Comparison of ENCODE assay signal across 9 mouse cellular contexts in the genomic region with DNA sequence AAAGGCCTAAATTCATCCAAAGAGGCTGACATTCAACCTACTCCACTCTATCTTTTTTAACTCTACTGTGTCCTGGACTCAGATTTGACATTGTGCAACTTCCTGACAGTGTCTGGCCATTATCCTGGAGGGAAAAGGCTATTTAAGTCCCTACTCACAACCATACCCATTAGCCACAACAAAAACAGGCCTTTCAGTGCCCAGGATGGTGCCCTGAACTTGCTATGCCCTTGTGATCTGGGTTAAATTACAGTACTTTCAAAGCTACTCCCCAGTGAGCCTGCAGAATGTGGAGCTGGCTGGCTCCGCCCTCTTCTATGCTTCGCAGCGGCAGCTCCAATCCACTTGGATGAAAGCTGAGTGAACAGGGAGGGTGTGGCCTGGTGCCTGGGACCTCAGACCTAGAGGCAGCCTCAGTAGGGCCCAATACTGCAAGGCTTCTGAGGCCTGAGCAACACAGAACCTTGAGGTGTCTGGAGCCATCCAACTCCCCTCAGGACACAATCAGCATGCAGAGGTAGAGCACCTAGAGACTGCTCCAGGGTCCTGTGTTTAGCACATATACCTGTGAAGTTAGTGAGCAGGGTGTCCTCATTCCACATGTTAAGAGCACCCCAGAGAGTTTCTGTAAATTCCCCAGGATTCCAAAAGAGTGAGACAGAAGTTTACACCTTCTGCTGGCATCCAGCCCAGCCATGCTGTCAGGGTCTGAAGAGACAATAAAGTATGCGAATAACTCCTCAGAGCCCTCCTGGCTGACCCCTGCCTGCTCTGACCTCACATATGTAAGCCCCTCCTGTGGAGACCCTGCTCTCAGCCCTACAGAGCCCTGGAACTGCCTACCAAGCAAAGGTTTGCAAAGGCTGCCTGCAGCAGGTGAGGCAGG. TPM values are rescaled to one million over a fixed set of nuclear protein-coding genes. Genes with fewer than 3 reads are reported as not detected.
DNase-seq lines count a peak whose midpoint lies in the region; ATAC-seq and TF ChIP-seq lines count a peak whose summit lies in the region.
"Had no signal": no experiment of that assay in that cellular context is flagged by ENCODE, and none has a peak within 500 bp of the region (broad histone marks: within the 10 kb centered on the region; RNA-seq: fewer than 3 reads in every experiment).

No protein-coding gene starts in this region.

- no peak overlapping the region for H3K4me2 ChIP-seq in hindbrain, postnatal 0 days (ENCODE audit: low read depth, low read length)
- H3K4me2 ChIP-seq in liver, embryonic 13.5 days = 0 out of 2 replicates have a peak overlapping the region, but pooled peaks have one; percentile 4
- no peak overlapping the region for H3K4me2 ChIP-seq in neural tube, embryonic 14.5 days (ENCODE audit: low read depth, low read length)

- H3K27ac ChIP-seq in left cerebral cortex, adult 2 months = peak overlapping the region; percentile 38
- peak overlapping the region; percentile 81 for H3K27ac ChIP-seq in gastrocnemius, adult 2 months
- peak overlapping the region; percentile 56; the same call in 1 of the 2 replicates for H3K27ac ChIP-seq in hindbrain, postnatal 0 days
- H3K27ac ChIP-seq in liver, embryonic 13.5 days = peak overlapping the region; percentile 60
- H3K27ac ChIP-seq in neural tube, embryonic 14.5 days (ENCODE audit: low read depth, low read length) = peak overlapping the region; percentile 36; the same call in 1 of the 2 replicates

- intact Hi-C loops in left cerebral cortex, adult 2 months (cut with DNase I) = no loop called here
- intact Hi-C loops in gastrocnemius, adult 2 months (cut with DNase I) = no loop called here

- peak; percentile 41 for ATAC-seq in hindbrain, postnatal 0 days
- peak; percentile 59 for ATAC-seq in liver, embryonic 13.5 days (ENCODE audit: low read depth)
- peak; percentile 52; the same call in 1 of the 2 replicates for ATAC-seq in neural tube, embryonic 14.5 days (ENCODE audit: low read depth)

- no peak overlapping the region for H3K9ac ChIP-seq in hindbrain, postnatal 0 days (replicated peaks; ENCODE audit: low read length)
- H3K9ac ChIP-seq in liver, embryonic 13.5 days = no peak overlapping the region
- H3K9ac ChIP-seq in neural tube, embryonic 14.5 days (replicated peaks; ENCODE audit: low read depth, low read length) = no peak overlapping the region

- TF ChIP-seq CTCF in left cerebral cortex, adult 2 months (IDR thresholded peaks at IDR 0.05) = no peak
- TF ChIP-seq CTCF in gastrocnemius, adult 2 months (IDR thresholded peaks at IDR 0.05) = no peak
- no peak for TF ChIP-seq CTCF in hindbrain, postnatal 0 days (IDR thresholded peaks at IDR 0.05; ENCODE audit: low read depth)

- no peaks in the 10 kb centered on the region for H3K36me3 ChIP-seq in hindbrain, postnatal 0 days (ENCODE audit: insufficient read depth, low read length)
- no peaks in the 10 kb centered on the region for H3K36me3 ChIP-seq in liver, embryonic 13.5 days
- H3K36me3 ChIP-seq in neural tube, embryonic 14.5 days (ENCODE audit: control insufficient read depth, insufficient read depth, low read length) = no peaks in the 10 kb centered on the region

- DNase-seq in left cerebral cortex, adult 2 months (ENCODE audit: extremely low spot score in 1 of 2, low spot score in 2 of 2) = no peak
- no peak for DNase-seq in left cerebral cortex, adult 9 months (ENCODE audit: low spot score in 2 of 2)
- DNase-seq in gastrocnemius, adult 2 months = peak; percentile 60
- peak; percentile 28 for DNase-seq in hindbrain, postnatal 0 days (ENCODE audit: low spot score)
- no peak for DNase-seq in liver, embryonic 13.5 days
- DNase-seq in layer of hippocampus, adult 9-10 months (ENCODE audit: low spot score) = no peak
- DNase-seq in right cerebral cortex, postnatal 36 days (ENCODE audit: low spot score in 2 of 2) = no peak

- 21% methylated on average over 4 of the region's 4 CpGs for WGBS in hindbrain, postnatal 0 days
- 33% methylated on average over 4 of the region's 4 CpGs for WGBS in liver, embryonic 13.5 days (ENCODE audit: insufficient replicate concordance)
- 13% methylated on average over 4 of the region's 4 CpGs for WGBS in neural tube, embryonic 14.5 days

- H3K4me3 ChIP-seq in left cerebral cortex, adult 2 months = no peak overlapping the region
- peak overlapping the region; percentile 37; the same call in 1 of the 2 replicates for H3K4me3 ChIP-seq in gastrocnemius, adult 2 months
- H3K4me3 ChIP-seq in hindbrain, postnatal 0 days (ENCODE audit: low read length) = no peak overlapping the region
- no peak overlapping the region for H3K4me3 ChIP-seq in liver, embryonic 13.5 days (replicated peaks)
- H3K4me3 ChIP-seq in neural tube, embryonic 14.5 days (ENCODE audit: low read depth, low read length) = no peak overlapping the region

- H3K9me3 ChIP-seq in hindbrain, postnatal 0 days (ENCODE audit: low read length) = no peaks in the 10 kb centered on the region
- no peaks in the 10 kb centered on the region for H3K9me3 ChIP-seq in liver, embryonic 13.5 days (replicated peaks)
- no peaks in the 10 kb centered on the region for H3K9me3 ChIP-seq in neural tube, embryonic 14.5 days (ENCODE audit: control insufficient read depth, low read length)

- no peaks in the 10 kb centered on the region for H3K27me3 ChIP-seq in hindbrain, postnatal 0 days (ENCODE audit: insufficient read depth, low read length)
- no peaks in the 10 kb centered on the region for H3K27me3 ChIP-seq in liver, embryonic 13.5 days
- H3K27me3 ChIP-seq in neural tube, embryonic 14.5 days (ENCODE audit: control insufficient read depth, insufficient read depth, low read length) = no peaks in the 10 kb centered on the region
- H3K27me3 ChIP-seq: CH12.LX had no signal

- peaks cover 4% of the 10 kb centered on the region; the same call in 1 of the 2 replicates for H3K4me1 ChIP-seq in hindbrain, postnatal 0 days (ENCODE audit: insufficient read depth, low read length)
- peaks cover 24% of the 10 kb centered on the region for H3K4me1 ChIP-seq in liver, embryonic 13.5 days (replicated peaks)
- no peaks in the 10 kb centered on the region for H3K4me1 ChIP-seq in neural tube, embryonic 14.5 days (ENCODE audit: control insufficient read depth, insufficient read depth, low read length)

RNA-seq across cellular contexts. Expression of a gene that starts 60.0 kb away (rescaled TPM):
- 100 to 1,000 TPM; 127 to 134 TPM for total RNA-seq in left cerebral cortex, adult 2 months (2021)
- total RNA-seq in gastrocnemius, adult 2 months (2021) = 10 to 100 TPM; 33.3 to 45.6 TPM
- 78.9 and 84.2 TPM in 2 replicates for total RNA-seq in hindbrain, postnatal 0 days (2014; rRNA removed)
- polyA plus RNA-seq in hindbrain, postnatal 0 days (2015; fragmentation: Nextera tagmentation; extraction: Ambion mirVana) = 127 and 130 TPM in 2 replicates
- polyA plus RNA-seq in liver, embryonic 13.5 days (2015; fragmentation: Nextera tagmentation; extraction: Ambion mirVana) = 11.4 and 11.8 TPM in 2 replicates
- polyA plus RNA-seq in neural tube, embryonic 14.5 days (2014; fragmentation: Nextera tagmentation; extraction: Ambion mirVana) = 130 and 139 TPM in 2 replicates

Comparison
In these comparisons a context has a peak if more than half of its experiments do, and no peak if none do; other contexts are left out.
1. DNase-seq: peak in gastrocnemius, adult 2 months (single experiment) and hindbrain, postnatal 0 days (single experiment); none in left cerebral cortex, adult 2 months (0 of 2), left cerebral cortex, adult 9 months (0 of 2), liver, embryonic 13.5 days (single experiment), layer of hippocampus, adult 9-10 months (single experiment) and right cerebral cortex, postnatal 36 days (0 of 2).
2. Peak in every context shown above with its lines, with median percentiles within 50 percentile points of each other: H3K27ac ChIP-seq and ATAC-seq.